Mouse (Mus musculus): ENCODE measurements around the gene Ptprs. TPM values are rescaled to one million over a fixed set of nuclear protein-coding genes. Genes with fewer than 3 reads are reported as not detected.

Gene Ptprs
- polyA plus RNA-seq, 1 experiment, result 241 TPM

DNA sequence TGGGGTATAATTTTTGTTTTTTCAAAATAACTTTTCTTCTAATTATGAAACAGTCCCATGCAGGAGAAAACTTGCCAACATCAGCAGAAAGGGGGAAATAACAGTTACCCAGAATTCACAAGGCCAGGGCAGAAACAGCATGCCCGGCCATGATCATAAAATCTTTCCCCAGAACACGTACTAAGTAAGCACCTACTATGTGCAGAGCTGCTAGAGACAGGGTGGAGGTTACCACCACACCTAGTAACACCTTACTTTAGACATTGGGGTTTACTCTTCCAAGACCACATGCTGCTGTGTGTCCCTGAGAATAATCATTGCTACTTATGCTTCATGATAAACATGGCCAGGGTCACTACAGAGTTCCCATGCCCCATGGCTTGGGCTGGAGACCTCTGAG, 11.9 kb downstream of the Ptprs start:
- Histone ChIP-seq H3K4me1 (ENCODE audit: control insufficient read depth, insufficient read depth, low read length) (peaks cover 75% of the 10 kb centered on the region), H3K27ac (ENCODE audit: insufficient read depth, low read depth, low read length) (no peak overlapping the region)
- WGBS, result 87% methylated on average over 2 of the region's 2 CpGs

GRCm38 (mm10) chr17:56463500-56463899, 12.8 kb downstream of the Ptprs start:
- H3K27ac ChIP-seq (ENCODE audit: insufficient read depth, low read depth, low read length), result no peak overlapping the region
- 51% methylated on average over 1 of the region's 1 CpGs for WGBS

More for the DNA sequence above, 11.9 kb downstream of the Ptprs start:
- TF ChIP-seq POLR2A (IDR thresholded peaks at IDR 0.05; ENCODE audit: insufficient read depth, low read depth, low read length), result no peak
- no peak for TF ChIP-seq CTCF (IDR thresholded peaks at IDR 0.05; ENCODE audit: insufficient read depth, low read depth, low read length)
- no peak overlapping the region for H3K4me3 ChIP-seq (ENCODE audit: insufficient read depth, low read depth, low read length)

DNA sequence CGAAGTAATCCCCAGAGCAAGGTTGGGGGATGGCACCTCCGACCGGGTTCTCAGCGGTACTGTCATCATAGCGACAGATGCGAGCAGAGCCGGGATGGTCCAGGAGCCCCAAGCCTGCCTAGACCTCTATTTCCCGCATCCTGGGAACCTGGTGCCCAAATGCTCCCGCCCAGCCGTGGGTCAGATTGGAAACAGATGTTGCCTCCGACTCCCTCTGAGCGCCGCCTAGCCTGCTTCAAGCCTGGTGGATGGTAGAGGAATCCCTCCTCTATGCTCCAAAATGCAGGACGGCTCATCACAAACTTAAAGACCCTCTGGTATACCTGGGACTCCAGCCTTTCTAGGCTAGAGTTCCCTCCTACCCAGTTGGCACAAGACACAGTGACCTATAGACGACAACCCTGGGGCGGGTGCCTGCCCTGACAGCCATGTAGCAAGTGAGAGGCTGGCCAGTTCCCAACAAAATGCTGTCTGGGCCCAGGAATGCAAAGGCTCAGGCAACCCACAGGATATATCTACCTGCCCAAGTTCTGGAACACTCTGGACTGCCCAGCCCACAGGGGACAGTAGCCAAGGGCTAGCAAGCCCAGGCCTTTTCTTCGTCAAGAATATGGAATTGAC, 13.3 kb downstream of the Ptprs start:
- Histone ChIP-seq H3K4me3 (ENCODE audit: insufficient read depth, low read depth, low read length) (peak overlapping the region; percentile 83), H3K4me1 (ENCODE audit: control insufficient read depth, insufficient read depth, low read length) (peaks cover 71% of the 10 kb centered on the region), H3K27ac (ENCODE audit: insufficient read depth, low read depth, low read length) (0 out of 2 replicates have a peak overlapping the region, but pooled peaks have one; percentile 12)
- no peak for TF ChIP-seq CTCF (IDR thresholded peaks at IDR 0.05; ENCODE audit: insufficient read depth, low read depth, low read length)
- TF ChIP-seq POLR2A (IDR thresholded peaks at IDR 0.05; ENCODE audit: insufficient read depth, low read depth, low read length), result no peak
- 11% methylated on average over 17 of the region's 17 CpGs for WGBS

More at GRCm38 (mm10) chr17:56463500-56463899, 12.8 kb downstream of the Ptprs start:
- peaks cover 72% of the 10 kb centered on the region for H3K4me1 ChIP-seq (ENCODE audit: control insufficient read depth, insufficient read depth, low read length)
- no peak for TF ChIP-seq CTCF (IDR thresholded peaks at IDR 0.05; ENCODE audit: insufficient read depth, low read depth, low read length)
- no peak for TF ChIP-seq POLR2A (IDR thresholded peaks at IDR 0.05; ENCODE audit: insufficient read depth, low read depth, low read length)
- no peak overlapping the region for H3K4me3 ChIP-seq (ENCODE audit: insufficient read depth, low read depth, low read length)

DNA sequence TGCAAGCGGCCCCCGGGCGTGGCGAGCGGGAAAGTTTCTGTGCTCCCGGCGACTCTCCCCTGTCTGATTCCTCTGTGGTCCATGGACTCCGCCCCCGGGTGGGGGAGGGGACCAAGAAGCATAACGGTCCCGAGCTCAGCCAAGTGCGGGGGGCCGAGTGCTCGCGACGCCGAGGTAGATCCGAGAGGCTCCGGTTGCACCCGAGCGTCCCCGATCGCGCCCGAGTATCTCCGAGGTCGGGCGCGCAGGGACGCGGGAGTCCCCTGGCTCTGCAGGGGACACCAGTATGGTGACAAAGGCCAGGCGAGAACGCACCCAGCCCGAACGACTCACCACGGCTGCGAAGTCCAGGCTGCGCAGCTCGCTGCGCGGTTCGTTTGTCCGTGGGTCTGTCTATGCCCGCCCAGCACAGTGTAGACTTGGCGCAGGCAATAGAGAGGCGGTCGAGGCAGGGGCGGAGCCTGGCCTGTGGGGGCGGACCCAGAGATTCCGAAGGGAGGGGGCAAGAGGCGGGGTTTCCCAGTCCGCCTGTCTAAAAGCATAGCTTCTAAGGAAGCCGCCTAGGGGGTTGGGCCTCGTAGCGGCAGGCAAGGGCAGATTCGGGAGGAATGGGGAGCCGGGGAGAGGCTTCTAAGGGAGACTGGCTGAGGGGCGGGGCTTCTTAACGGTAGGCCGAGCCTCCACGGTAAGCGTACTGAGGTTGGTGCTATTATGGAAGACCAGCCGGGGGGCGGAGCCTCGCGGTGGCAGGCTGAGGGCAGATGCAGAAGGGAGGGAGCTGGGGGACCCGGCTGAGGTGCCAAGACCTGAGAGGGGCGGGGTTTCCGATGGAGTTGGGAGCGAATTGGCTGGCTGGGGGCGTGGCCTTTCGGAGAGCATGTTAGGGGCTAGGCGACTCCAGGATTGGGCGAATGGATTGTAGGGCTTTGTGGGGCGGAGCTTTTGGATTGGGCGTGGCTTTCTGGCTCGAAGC, 14.2 kb downstream of the Ptprs start:
- peak; percentile 52; the same call in 1 of the 2 replicates for TF ChIP-seq POLR2A (IDR thresholded peaks at IDR 0.05; ENCODE audit: insufficient read depth, low read depth, low read length)
- TF ChIP-seq CTCF (IDR thresholded peaks at IDR 0.05; ENCODE audit: insufficient read depth, low read depth, low read length), result no peak
- under 1% methylated on average over 77 of the region's 77 CpGs for WGBS
- H3K4me1 ChIP-seq (ENCODE audit: control insufficient read depth, insufficient read depth, low read length), result peaks cover 66% of the 10 kb centered on the region

DNA sequence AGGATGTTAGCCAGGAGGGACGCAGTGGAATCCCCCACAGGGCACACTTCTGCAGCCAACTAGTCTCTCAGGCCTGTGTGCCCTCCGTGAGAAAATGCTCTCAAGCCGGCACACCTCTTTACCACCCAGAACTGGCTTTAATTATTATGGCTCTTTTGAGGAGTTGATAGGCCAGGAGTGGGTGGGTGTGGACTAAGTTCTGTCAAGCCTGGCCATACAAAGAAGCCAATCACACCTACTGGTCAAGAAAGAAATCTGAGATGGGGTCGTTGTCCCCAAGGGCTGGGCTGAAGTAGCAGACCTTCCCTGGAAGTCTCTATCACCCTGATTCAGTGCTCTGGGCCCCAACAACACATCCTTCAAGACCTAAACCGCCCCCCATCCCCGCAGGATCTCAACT, 15.4 kb downstream of the Ptprs start:
- WGBS, result 34% methylated on average over 6 of the region's 6 CpGs

More for the DNA sequence above, 14.2 kb downstream of the Ptprs start:
- Histone ChIP-seq H3K4me3 (ENCODE audit: insufficient read depth, low read depth, low read length) (peak overlapping the region; percentile 83), H3K27ac (ENCODE audit: insufficient read depth, low read depth, low read length) (peak overlapping the region; percentile 87)

DNA sequence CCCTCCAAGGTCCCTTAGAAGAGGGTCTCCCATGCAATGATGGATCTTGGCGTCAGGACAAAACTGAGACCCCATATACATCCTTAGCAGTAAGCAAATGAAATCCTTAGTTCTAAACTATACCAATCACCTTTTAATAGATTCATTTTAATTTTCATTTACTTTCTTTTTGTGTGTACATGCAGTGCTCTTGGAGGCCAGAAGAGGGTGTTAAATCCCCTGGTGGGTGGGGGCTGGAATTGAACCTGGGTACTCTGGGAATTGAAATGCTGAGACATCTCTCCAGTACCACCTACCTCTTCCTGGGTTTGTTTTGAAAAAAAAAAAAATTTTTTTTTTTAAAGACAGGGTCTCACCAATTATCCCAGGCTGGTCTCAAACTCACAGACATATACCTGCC, 18.8 kb downstream of the Ptprs start:
- WGBS, result 92% methylated on average over 1 of the region's 1 CpGs

More for the DNA sequence above, 15.4 kb downstream of the Ptprs start:
- Histone ChIP-seq H3K27ac (ENCODE audit: insufficient read depth, low read depth, low read length) (no peak overlapping the region), H3K4me1 (ENCODE audit: control insufficient read depth, insufficient read depth, low read length) (peaks cover 57% of the 10 kb centered on the region), H3K4me3 (ENCODE audit: insufficient read depth, low read depth, low read length) (peak overlapping the region; percentile 83)
- TF ChIP-seq POLR2A (IDR thresholded peaks at IDR 0.05; ENCODE audit: insufficient read depth, low read depth, low read length) (no peak), CTCF (IDR thresholded peaks at IDR 0.05; ENCODE audit: insufficient read depth, low read depth, low read length) (no peak)

DNA sequence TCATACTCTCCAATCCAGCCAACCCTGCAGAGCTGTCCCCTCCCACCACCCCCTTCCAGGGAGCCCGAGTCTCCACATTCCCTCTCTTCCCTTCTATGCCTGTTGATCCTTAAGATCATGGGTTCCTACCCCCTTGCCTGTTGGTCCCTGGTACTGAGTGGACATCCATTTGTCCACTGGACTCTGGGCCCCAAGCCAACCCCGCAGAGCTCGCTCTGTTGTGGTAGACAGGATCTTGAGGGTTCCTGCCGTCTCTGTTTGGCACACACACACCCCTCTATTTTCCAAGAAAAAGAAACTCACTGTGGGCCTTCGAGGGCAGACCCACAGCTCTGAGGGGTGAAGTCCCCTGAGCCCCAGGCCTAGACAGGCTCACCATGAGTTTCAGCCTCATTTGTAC, 19.9 kb downstream of the Ptprs start:
- no peak overlapping the region for H3K27ac ChIP-seq (ENCODE audit: insufficient read depth, low read depth, low read length)
- no peak overlapping the region for H3K4me3 ChIP-seq (ENCODE audit: insufficient read depth, low read depth, low read length)
- 42% methylated on average over 5 of the region's 5 CpGs for WGBS
- peaks cover 64% of the 10 kb centered on the region for H3K4me1 ChIP-seq (ENCODE audit: control insufficient read depth, insufficient read depth, low read length)
- TF ChIP-seq CTCF (IDR thresholded peaks at IDR 0.05; ENCODE audit: insufficient read depth, low read depth, low read length) (no peak), POLR2A (IDR thresholded peaks at IDR 0.05; ENCODE audit: insufficient read depth, low read depth, low read length) (no peak)

More for the DNA sequence above, 18.8 kb downstream of the Ptprs start:
- H3K27ac ChIP-seq (ENCODE audit: insufficient read depth, low read depth, low read length), result no peak overlapping the region
- no peak for TF ChIP-seq POLR2A (IDR thresholded peaks at IDR 0.05; ENCODE audit: insufficient read depth, low read depth, low read length)
- TF ChIP-seq CTCF (IDR thresholded peaks at IDR 0.05; ENCODE audit: insufficient read depth, low read depth, low read length), result no peak
- peaks cover 62% of the 10 kb centered on the region for H3K4me1 ChIP-seq (ENCODE audit: control insufficient read depth, insufficient read depth, low read length)
- no peak overlapping the region for H3K4me3 ChIP-seq (ENCODE audit: insufficient read depth, low read depth, low read length)

DNA sequence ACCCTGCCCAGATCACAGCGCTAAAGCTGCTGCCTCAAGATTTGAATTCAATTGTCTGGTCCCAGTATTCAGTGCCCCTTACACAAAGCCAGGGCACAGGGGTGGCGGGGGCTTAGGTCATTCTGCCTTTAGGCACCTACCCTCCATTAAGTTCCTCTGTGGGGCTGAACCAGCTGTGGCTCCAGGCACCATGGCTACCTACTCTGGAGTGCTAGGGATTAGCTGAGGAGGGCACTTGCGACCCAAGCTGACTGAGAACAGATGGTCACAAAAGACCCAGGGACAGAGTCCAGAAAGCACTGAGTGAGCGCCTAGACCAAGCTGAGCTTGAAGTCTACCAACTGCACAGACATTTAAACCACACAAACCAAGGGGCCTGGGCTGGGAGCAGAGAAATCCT, 22.6 kb downstream of the Ptprs start:
- no peak for TF ChIP-seq CTCF (IDR thresholded peaks at IDR 0.05; ENCODE audit: insufficient read depth, low read depth, low read length)
- TF ChIP-seq POLR2A (IDR thresholded peaks at IDR 0.05; ENCODE audit: insufficient read depth, low read depth, low read length), result no peak
- no peak overlapping the region for H3K4me3 ChIP-seq (ENCODE audit: insufficient read depth, low read depth, low read length)
- WGBS, result 74% methylated on average over 4 of the region's 4 CpGs
- peak overlapping the region; percentile 3 for H3K27ac ChIP-seq (ENCODE audit: insufficient read depth, low read depth, low read length)
- H3K4me1 ChIP-seq (ENCODE audit: control insufficient read depth, insufficient read depth, low read length), result peaks cover 43% of the 10 kb centered on the region

DNA sequence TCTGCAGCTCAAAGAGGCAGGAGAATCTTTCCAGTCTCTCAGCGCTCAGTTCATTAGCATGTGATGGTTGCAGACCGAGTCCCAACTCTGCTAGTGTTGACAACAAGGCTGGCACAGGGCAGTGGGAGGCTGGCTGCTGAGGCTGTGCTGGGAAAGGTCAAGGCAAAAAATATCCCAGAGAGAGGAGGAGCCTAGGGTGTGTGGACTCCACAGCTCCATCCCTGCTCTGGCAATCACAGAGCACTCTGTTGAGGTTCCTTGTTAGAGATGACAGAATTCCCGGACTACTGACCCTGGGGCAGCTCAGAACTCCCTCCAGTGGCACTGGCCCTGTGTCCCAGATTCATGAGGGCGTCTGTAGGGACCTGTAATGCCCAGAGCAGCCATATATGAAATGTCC, 23.0 kb downstream of the Ptprs start:
- 36% methylated on average over 4 of the region's 4 CpGs for WGBS
- no peak for TF ChIP-seq POLR2A (IDR thresholded peaks at IDR 0.05; ENCODE audit: insufficient read depth, low read depth, low read length)
- TF ChIP-seq CTCF (IDR thresholded peaks at IDR 0.05; ENCODE audit: insufficient read depth, low read depth, low read length), result no peak
- peaks cover 40% of the 10 kb centered on the region for H3K4me1 ChIP-seq (ENCODE audit: control insufficient read depth, insufficient read depth, low read length)
- no peak overlapping the region for H3K4me3 ChIP-seq (ENCODE audit: insufficient read depth, low read depth, low read length)
- peak overlapping the region; percentile 3 for H3K27ac ChIP-seq (ENCODE audit: insufficient read depth, low read depth, low read length)

Measured in olfactory bulb, adult 2 months (tissue).